Mouse (Mus musculus): ENCODE data around the gene Fam98a.

GRCm38 (mm10) chr17:75529222-75529935 is 22.4 kb downstream of the Fam98a start:
- TF ChIP-seq POLR2A (IDR thresholded peaks at IDR 0.05; ENCODE audit: extremely low read depth, insufficient read depth, low read length) (no peak), CTCF (IDR thresholded peaks at IDR 0.05; ENCODE audit: low read depth, low read length) (peak; percentile 10; the same call in 1 of the 2 replicates)
